In genomic region chr14:112153950-112154349, GRCm38 (mm10) we compare ENCODE assay signal across 22 mouse cellular contexts.
DNase-seq lines count a peak whose midpoint lies in the region; ATAC-seq lines count a peak whose summit lies in the region.
"Had no signal": no experiment of that assay in that cellular context is flagged by ENCODE, and none has a peak within 500 bp of the region (broad histone marks: within the 10 kb centered on the region; RNA-seq: fewer than 3 reads in every experiment).

No protein-coding gene starts in this region.

- no peaks in the 10 kb centered on the region for H3K36me3 ChIP-seq in forebrain, embryonic 15.5 days
- H3K36me3 ChIP-seq in forebrain, embryonic 11.5 days (ENCODE audit: control insufficient read depth, insufficient read depth, low read length), result no peaks in the 10 kb centered on the region
- H3K36me3 ChIP-seq: embryonic facial prominence, embryonic 13.5 days; G1E; heart, embryonic 13.5 days; hindbrain, embryonic 12.5 days had no signal

- H3K4me3 ChIP-seq in forebrain, embryonic 15.5 days, result no peak overlapping the region
- no peak overlapping the region for H3K4me3 ChIP-seq in forebrain, embryonic 11.5 days (ENCODE audit: low read depth, low read length)
- H3K4me3 ChIP-seq: embryonic facial prominence, embryonic 13.5 days; heart, embryonic 13.5 days; hindbrain, embryonic 12.5 days had no signal

- H3K27ac ChIP-seq in forebrain, embryonic 15.5 days (replicated peaks), result no peak overlapping the region
- H3K27ac ChIP-seq in forebrain, embryonic 11.5 days (ENCODE audit: low read depth, low read length), result no peak overlapping the region
- H3K27ac ChIP-seq: embryonic facial prominence, embryonic 13.5 days; heart, embryonic 13.5 days; hindbrain, embryonic 12.5 days had no signal

- no peak overlapping the region for H3K4me2 ChIP-seq in forebrain, embryonic 15.5 days (replicated peaks)
- no peak overlapping the region for H3K4me2 ChIP-seq in forebrain, embryonic 11.5 days (ENCODE audit: low read depth, low read length, severe bottlenecking)
- H3K4me2 ChIP-seq: embryonic facial prominence, embryonic 13.5 days; heart, embryonic 13.5 days; hindbrain, embryonic 12.5 days had no signal

- 61% methylated on average over 3 of the region's 3 CpGs for WGBS in forebrain, embryonic 15.5 days
- WGBS in forebrain, embryonic 11.5 days, result 86% methylated on average over 3 of the region's 3 CpGs

- peak; percentile 78 for ATAC-seq in forebrain, embryonic 15.5 days (replicated peaks)
- no peak for ATAC-seq in forebrain, embryonic 11.5 days (replicated peaks; ENCODE audit: low FRiP score)
- ATAC-seq: CD4-positive, CD25-positive, alpha-beta regulatory T cell, adult 4 months; hindbrain, embryonic 16.5 days had no signal

- no peak overlapping the region for H3K9ac ChIP-seq in forebrain, embryonic 15.5 days (replicated peaks)
- H3K9ac ChIP-seq in forebrain, embryonic 11.5 days (ENCODE audit: low read length), result no peak overlapping the region
- H3K9ac ChIP-seq: embryonic facial prominence, embryonic 13.5 days; heart, embryonic 13.5 days; hindbrain, embryonic 12.5 days had no signal

- DNase-seq in cerebellum, postnatal 10 days, result peak; percentile 56 to 62
- DNase-seq in cerebellum, adult 18-20 months, result no peak
- DNase-seq in forebrain, embryonic 11.5 days (ENCODE audit: low spot score), result no peak
- peak; percentile 7 to 16 for DNase-seq in layer of hippocampus, postnatal 10 days (ENCODE audit: low spot score in 2 of 2)
- no peak for DNase-seq in layer of hippocampus, adult 9-11 months
- peak; percentile 5 for DNase-seq in brain, adult 2 months (ENCODE audit: low read depth, low spot score)
- no peak for DNase-seq in gastrocnemius, adult 18-20 months (ENCODE audit: low spot score)
- DNase-seq: adrenal gland, adult 8-10 months; adrenal gland, postnatal 36 days; B cell, adult 2 months; cerebellum, adult 11-12 months; cerebellum, postnatal 25 days; gastrocnemius, postnatal 14 days; heart, postnatal 36 days; kidney, adult 11 months had no signal

- H3K27me3 ChIP-seq in forebrain, embryonic 15.5 days, result no peaks in the 10 kb centered on the region
- H3K27me3 ChIP-seq in forebrain, embryonic 11.5 days (ENCODE audit: control insufficient read depth, insufficient read depth, low read length), result no peaks in the 10 kb centered on the region
- H3K27me3 ChIP-seq: embryonic facial prominence, embryonic 13.5 days; heart, embryonic 13.5 days; hindbrain, embryonic 12.5 days had no signal

- no peaks in the 10 kb centered on the region for H3K9me3 ChIP-seq in forebrain, embryonic 15.5 days
- H3K9me3 ChIP-seq in forebrain, embryonic 11.5 days (ENCODE audit: control insufficient read depth, low read length), result no peaks in the 10 kb centered on the region
- H3K9me3 ChIP-seq: embryonic facial prominence, embryonic 13.5 days; G1E; heart, embryonic 13.5 days; hindbrain, embryonic 12.5 days had no signal

- H3K4me1 ChIP-seq in forebrain, embryonic 15.5 days, result no peaks in the 10 kb centered on the region
- no peaks in the 10 kb centered on the region for H3K4me1 ChIP-seq in forebrain, embryonic 11.5 days (replicated peaks; ENCODE audit: control insufficient read depth, insufficient read depth, low read length)
- H3K4me1 ChIP-seq: embryonic facial prominence, embryonic 13.5 days; heart, embryonic 13.5 days; hindbrain, embryonic 12.5 days had no signal

Comparison
In these comparisons a context has a peak if more than half of its experiments do, and no peak if none do; other contexts are left out.
1. DNase-seq: peak in cerebellum, postnatal 10 days (2 of 2), layer of hippocampus, postnatal 10 days (2 of 2) and brain, adult 2 months (single experiment); none in cerebellum, adult 18-20 months (0 of 2), forebrain, embryonic 11.5 days (single experiment), layer of hippocampus, adult 9-11 months (single experiment) and gastrocnemius, adult 18-20 months (single experiment).